Mouse (Mus musculus): ENCODE data around the gene Adam19.

- TF ChIP-seq POLR2A (IDR thresholded peaks at IDR 0.05; ENCODE audit: low read depth, low read length) (no peak), CTCF (conservative IDR thresholded peaks at IDR 0.05; ENCODE audit: insufficient read depth, insufficient read length, low read depth, low read length) (no peak)
Observed at GRCm38 (mm10) chr11:46070161-46070560, 14.4 kb downstream of the Adam19 start.
